Mouse (Mus musculus): Measurements from ENCODE around the gene Plcxd1. TPM values are rescaled to one million over a fixed set of nuclear protein-coding genes. Genes with fewer than 3 reads are reported as not detected.
"Not testable (repeated sequence)": the region's sequence is repeated elsewhere in the genome, so short reads cannot be mapped to it uniquely, and the experiment has no call there.

Plcxd1 gene
- polyA plus RNA-seq (2014; fragmentation: Nextera tagmentation; extraction: Ambion mirVana) = 1.2 and 1.4 TPM in 2 replicates

- ATAC-seq (ENCODE audit: low FRiP score, low TSS enrichment) = peak; percentile 9; the same call in 1 of the 2 replicates
- no peak within 1 kb of the TSS for H3K9ac ChIP-seq (ENCODE audit: low read depth, low read length)
- no peaks in the 10 kb centered on the region for H3K9me3 ChIP-seq (ENCODE audit: control insufficient read depth, low read length)
Measured at GRCm38 (mm10) chr5:110099656-110100580, at the start of gene Plcxd1. TSS of gene Plcxd1 (plus strand) at chr5:110099969.

DNA sequence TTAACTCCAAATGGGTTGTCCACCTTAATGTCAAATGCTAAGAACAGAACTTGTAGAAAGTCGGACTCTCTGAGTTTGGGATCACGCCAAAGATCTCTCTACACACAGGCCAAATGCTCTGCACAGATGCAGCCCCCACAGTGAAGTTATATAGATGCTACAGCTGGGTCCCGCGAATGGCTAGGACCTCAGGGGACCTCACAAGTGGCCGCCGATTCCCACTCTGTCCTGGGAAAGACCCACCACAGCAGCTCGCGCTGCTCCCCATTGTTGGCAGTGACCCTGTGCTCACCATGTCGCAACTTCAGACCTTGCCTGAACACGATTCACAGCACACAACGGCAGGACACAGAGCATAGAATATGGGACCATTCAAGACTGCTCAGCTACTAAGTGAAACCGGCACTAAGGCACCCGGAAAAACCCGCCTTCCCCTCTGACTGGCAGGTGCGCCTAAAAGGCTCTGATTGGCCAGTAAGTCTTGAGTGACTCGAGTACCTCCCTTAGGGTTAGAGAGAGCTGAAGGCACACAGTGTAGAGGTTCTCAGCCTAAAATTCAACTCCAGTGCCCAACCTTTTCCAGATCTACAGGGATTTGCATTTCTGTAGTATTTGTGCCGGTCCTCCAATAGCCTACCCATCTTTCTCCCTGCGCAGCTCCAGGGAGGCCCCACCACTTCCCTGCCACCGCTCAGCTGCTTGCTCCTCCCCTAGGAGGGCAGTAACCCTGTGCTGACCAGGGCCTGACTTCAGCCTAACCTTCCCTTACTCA is 41.9 kb upstream of the Plcxd1 start:
- Histone ChIP-seq H3K4me1 (ENCODE audit: control insufficient read depth, insufficient read depth, low read length) (no peaks in the 10 kb centered on the region), H3K4me2 (replicated peaks; ENCODE audit: low read depth, low read length) (peak overlapping the region; percentile 46), H3K4me3 (ENCODE audit: low read length) (peak overlapping the region; percentile 46), H3K27ac (ENCODE audit: low read depth, low read length) (peak overlapping the region; percentile 71; the same call in 1 of the 2 replicates), H3K9ac (ENCODE audit: low read depth, low read length) (peak overlapping the region; percentile 64), H3K9me3 (ENCODE audit: control insufficient read depth, low read length) (no peaks in the 10 kb centered on the region; the same call in 1 of the 2 replicates), H3K36me3 (ENCODE audit: control insufficient read depth, insufficient read depth, low read length) (no peaks in the 10 kb centered on the region), H3K27me3 (ENCODE audit: control insufficient read depth, insufficient read depth, low read length) (no peaks in the 10 kb centered on the region)
- 2% methylated on average over 19 of the region's 19 CpGs for WGBS
- ATAC-seq (ENCODE audit: low FRiP score, low TSS enrichment) = peak; percentile 99

More at GRCm38 (mm10) chr5:110099656-110100580, at the start of gene Plcxd1:
- Histone ChIP-seq H3K4me2 (replicated peaks; ENCODE audit: low read depth, low read length) (peak within 1 kb of the TSS; percentile 59), H3K36me3 (ENCODE audit: control insufficient read depth, insufficient read depth, low read length) (peaks cover 22% of the 10 kb centered on the region), H3K4me1 (ENCODE audit: control insufficient read depth, insufficient read depth, low read length) (peaks cover 18% of the 10 kb centered on the region), H3K4me3 (ENCODE audit: low read length) (peak within 1 kb of the TSS; percentile 34; the same call in 1 of the 2 replicates), H3K27me3 (ENCODE audit: control insufficient read depth, insufficient read depth, low read length) (no peaks in the 10 kb centered on the region), H3K27ac (ENCODE audit: low read depth, low read length) (no peak within 1 kb of the TSS)
- 11% methylated on average over 25 of the region's 25 CpGs for WGBS

GRCm38 (mm10) chr5:110072413-110072812 is 27.4 kb upstream of the Plcxd1 start, which contains the start of gene Gm17655:
TSS of gene Gm17655 (minus strand) at chr5:110072513.
- H3K9me3 ChIP-seq (ENCODE audit: control insufficient read depth, low read length) = peaks cover 19% of the 10 kb centered on the region
- H3K4me1 ChIP-seq (ENCODE audit: control insufficient read depth, insufficient read depth, low read length); ATAC-seq (ENCODE audit: low FRiP score, low TSS enrichment); H3K27me3 ChIP-seq (ENCODE audit: control insufficient read depth, insufficient read depth, low read length); H3K9ac ChIP-seq (ENCODE audit: low read depth, low read length); H3K27ac ChIP-seq (ENCODE audit: low read depth, low read length); H3K4me2 ChIP-seq (replicated peaks; ENCODE audit: low read depth, low read length); H3K36me3 ChIP-seq (ENCODE audit: control insufficient read depth, insufficient read depth, low read length); H3K4me3 ChIP-seq (ENCODE audit: low read length): not testable (repeated sequence)
- 69% methylated on average over 2 of the region's 2 CpGs for WGBS

GRCm38 (mm10) chr5:110082961-110083360 is 16.8 kb upstream of the Plcxd1 start:
- Histone ChIP-seq H3K9me3 (ENCODE audit: control insufficient read depth, low read length) (peaks cover 19% of the 10 kb centered on the region), H3K9ac (ENCODE audit: low read depth, low read length) (no peak overlapping the region), H3K27me3 (ENCODE audit: control insufficient read depth, insufficient read depth, low read length) (no peaks in the 10 kb centered on the region), H3K36me3 (ENCODE audit: control insufficient read depth, insufficient read depth, low read length) (no peaks in the 10 kb centered on the region), H3K4me1 (ENCODE audit: control insufficient read depth, insufficient read depth, low read length) (no peaks in the 10 kb centered on the region), H3K4me3 (ENCODE audit: low read length) (no peak overlapping the region), H3K4me2 (replicated peaks; ENCODE audit: low read depth, low read length) (no peak overlapping the region), H3K27ac (ENCODE audit: low read depth, low read length) (no peak overlapping the region)
- 86% methylated on average over 4 of the region's 4 CpGs for WGBS
- no peak for ATAC-seq (ENCODE audit: low FRiP score, low TSS enrichment)

- Histone ChIP-seq H3K36me3 (ENCODE audit: control insufficient read depth, insufficient read depth, low read length) (no peaks in the 10 kb centered on the region), H3K9me3 (ENCODE audit: control insufficient read depth, low read length) (no peaks in the 10 kb centered on the region), H3K4me3 (ENCODE audit: low read length) (no peak overlapping the region), H3K4me2 (replicated peaks; ENCODE audit: low read depth, low read length) (no peak overlapping the region), H3K9ac (ENCODE audit: low read depth, low read length) (no peak overlapping the region), H3K4me1 (ENCODE audit: control insufficient read depth, insufficient read depth, low read length) (no peaks in the 10 kb centered on the region), H3K27ac (ENCODE audit: low read depth, low read length) (no peak overlapping the region), H3K27me3 (ENCODE audit: control insufficient read depth, insufficient read depth, low read length) (no peaks in the 10 kb centered on the region)
- no peak for ATAC-seq (ENCODE audit: low FRiP score, low TSS enrichment)
- WGBS = 30% methylated on average over 14 of the region's 14 CpGs
Measured at GRCm38 (mm10) chr5:110086161-110086866, 13.5 kb upstream of the Plcxd1 start.

DNA sequence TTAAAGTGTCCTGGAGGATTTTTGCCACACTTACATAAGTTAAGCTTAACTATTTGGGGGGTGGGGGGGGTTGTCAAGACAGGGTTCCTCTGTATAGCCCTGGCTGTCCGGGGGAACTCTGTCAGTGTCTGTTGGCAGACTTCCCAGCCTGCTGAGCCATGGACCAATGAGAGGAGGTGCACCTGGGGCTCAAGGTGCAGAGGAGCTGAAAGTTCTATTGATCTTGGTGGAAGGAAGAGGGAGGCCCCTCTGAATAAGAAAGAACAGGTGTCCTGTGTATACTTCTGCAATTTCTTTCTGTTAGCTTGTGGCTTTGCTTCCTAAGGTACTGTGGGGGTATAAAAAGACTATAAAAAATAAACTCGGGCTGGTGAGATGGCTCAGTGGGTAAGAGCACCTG is 8.2 kb upstream of the Plcxd1 start:
- Histone ChIP-seq H3K4me1 (ENCODE audit: control insufficient read depth, insufficient read depth, low read length) (no peaks in the 10 kb centered on the region), H3K9ac (ENCODE audit: low read depth, low read length) (no peak overlapping the region), H3K36me3 (ENCODE audit: control insufficient read depth, insufficient read depth, low read length) (no peaks in the 10 kb centered on the region), H3K27ac (ENCODE audit: low read depth, low read length) (no peak overlapping the region), H3K4me2 (replicated peaks; ENCODE audit: low read depth, low read length) (no peak overlapping the region), H3K4me3 (ENCODE audit: low read length) (no peak overlapping the region), H3K9me3 (ENCODE audit: control insufficient read depth, low read length) (no peaks in the 10 kb centered on the region), H3K27me3 (ENCODE audit: control insufficient read depth, insufficient read depth, low read length) (no peaks in the 10 kb centered on the region)
- ATAC-seq (ENCODE audit: low FRiP score, low TSS enrichment) = no peak
- 75% methylated on average over 2 of the region's 2 CpGs for WGBS

GRCm38 (mm10) chr5:110094030-110094846 is 5.5 kb upstream of the Plcxd1 start, which contains the start of gene Gm35315:
TSS of gene Gm35315 (minus strand) at chr5:110094420.
- Histone ChIP-seq H3K27me3 (ENCODE audit: control insufficient read depth, insufficient read depth, low read length) (no peaks in the 10 kb centered on the region), H3K4me3 (ENCODE audit: low read length) (peak within 1 kb of the TSS; percentile 44), H3K36me3 (ENCODE audit: control insufficient read depth, insufficient read depth, low read length) (no peaks in the 10 kb centered on the region), H3K4me2 (replicated peaks; ENCODE audit: low read depth, low read length) (peak within 1 kb of the TSS; percentile 65), H3K9me3 (ENCODE audit: control insufficient read depth, low read length) (no peaks in the 10 kb centered on the region), H3K4me1 (ENCODE audit: control insufficient read depth, insufficient read depth, low read length) (no peaks in the 10 kb centered on the region), H3K9ac (ENCODE audit: low read depth, low read length) (peak within 1 kb of the TSS; percentile 68), H3K27ac (ENCODE audit: low read depth, low read length) (peak within 1 kb of the TSS; percentile 32; the same call in 1 of the 2 replicates)
- WGBS = 1% methylated on average over 25 of the region's 25 CpGs
- ATAC-seq (ENCODE audit: low FRiP score, low TSS enrichment) = peak; percentile 98

GRCm38 (mm10) chr5:110094847-110095213 is 4.9 kb upstream of the Plcxd1 start:
- Histone ChIP-seq H3K4me1 (ENCODE audit: control insufficient read depth, insufficient read depth, low read length) (no peaks in the 10 kb centered on the region), H3K27ac (ENCODE audit: low read depth, low read length) (peak overlapping the region; percentile 32; the same call in 1 of the 2 replicates), H3K9ac (ENCODE audit: low read depth, low read length) (peak overlapping the region; percentile 12; the same call in 1 of the 2 replicates), H3K9me3 (ENCODE audit: control insufficient read depth, low read length) (no peaks in the 10 kb centered on the region), H3K27me3 (ENCODE audit: control insufficient read depth, insufficient read depth, low read length) (no peaks in the 10 kb centered on the region), H3K36me3 (ENCODE audit: control insufficient read depth, insufficient read depth, low read length) (no peaks in the 10 kb centered on the region), H3K4me2 (replicated peaks; ENCODE audit: low read depth, low read length) (peak overlapping the region; percentile 65), H3K4me3 (ENCODE audit: low read length) (peak overlapping the region; percentile 44)
- ATAC-seq (ENCODE audit: low FRiP score, low TSS enrichment) = peak; percentile 38; the same call in 1 of the 2 replicates
- 9% methylated on average over 4 of the region's 4 CpGs for WGBS

Measured in kidney, embryonic 14.5 days (tissue).